Mouse (Mus musculus): ENCODE data around the gene Ptges3. TPM values are rescaled to one million over a fixed set of nuclear protein-coding genes. Genes with fewer than 3 reads are reported as not detected.
"Not testable (repeated sequence)": the region's sequence is repeated elsewhere in the genome, so short reads cannot be mapped to it uniquely, and the experiment has no call there.

Gene Ptges3
- total RNA-seq (2015; ENCODE audit: low replicate concordance) (44.0 and 46.6 TPM in 2 replicates), total RNA-seq (2017; ENCODE audit: low replicate concordance) (65.1 and 65.8 TPM in 2 replicates)

- peak; percentile 80 for ATAC-seq (replicated peaks; ENCODE audit: low FRiP score, poor library complexity, severe bottlenecking)
These were observed at the start of gene Ptges3 for GRCm38 (mm10) chr10:128058601-128059151. TSS of gene Ptges3 (plus strand) at chr10:128058954.

GRCm38 (mm10) chr10:128009735-128010134 is 49.0 kb upstream of the Ptges3 start:
- no peak for ATAC-seq (replicated peaks; ENCODE audit: low FRiP score, poor library complexity, severe bottlenecking)

DNA sequence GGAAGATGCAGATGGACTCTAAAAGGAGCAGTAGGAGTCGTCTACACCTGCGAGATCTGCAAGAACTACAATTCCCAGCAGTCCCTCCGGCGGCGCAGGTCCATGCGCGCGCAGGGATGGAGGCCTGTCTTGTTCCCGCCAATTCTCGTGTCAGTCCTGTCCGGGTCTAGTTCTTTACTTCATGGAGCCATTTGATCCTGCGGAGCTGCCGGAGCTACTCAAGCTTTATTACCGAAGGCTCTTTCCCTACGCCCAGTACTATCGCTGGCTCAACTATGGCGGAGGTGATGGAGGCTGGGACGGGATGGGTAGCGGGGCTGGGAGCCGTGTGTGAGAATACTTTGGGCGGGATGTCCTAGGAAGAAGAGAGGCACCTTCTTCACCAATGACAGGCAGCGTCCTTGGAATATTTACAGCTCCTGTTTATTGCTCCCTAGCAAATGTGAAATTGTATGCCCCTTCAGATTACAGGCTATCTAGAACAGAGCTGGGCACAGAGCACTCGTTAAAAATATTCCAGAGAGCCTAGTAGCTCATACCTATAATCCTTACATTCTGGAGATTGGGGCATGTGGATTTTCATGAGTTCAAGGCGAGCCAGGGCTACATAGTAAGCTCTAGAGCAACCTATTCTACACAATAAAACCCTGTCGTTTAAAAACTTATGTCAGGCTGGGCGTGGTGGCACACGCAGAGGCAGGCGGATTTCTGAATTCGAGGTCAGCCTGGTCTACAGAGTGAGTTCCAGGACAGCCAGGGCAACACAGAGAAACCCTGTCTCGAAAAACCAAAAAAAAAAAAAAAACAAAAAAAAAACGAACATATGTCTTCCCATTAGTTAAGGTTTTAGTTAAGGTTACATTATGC is 43.5 kb upstream of the Ptges3 start, which contains the start of gene Prim1:
Gene Prim1 (plus strand): TSS at position 101 of the 867 bp plus-strand sequence.
- peak; percentile 98 for ATAC-seq (replicated peaks; ENCODE audit: low FRiP score, poor library complexity, severe bottlenecking)

DNA sequence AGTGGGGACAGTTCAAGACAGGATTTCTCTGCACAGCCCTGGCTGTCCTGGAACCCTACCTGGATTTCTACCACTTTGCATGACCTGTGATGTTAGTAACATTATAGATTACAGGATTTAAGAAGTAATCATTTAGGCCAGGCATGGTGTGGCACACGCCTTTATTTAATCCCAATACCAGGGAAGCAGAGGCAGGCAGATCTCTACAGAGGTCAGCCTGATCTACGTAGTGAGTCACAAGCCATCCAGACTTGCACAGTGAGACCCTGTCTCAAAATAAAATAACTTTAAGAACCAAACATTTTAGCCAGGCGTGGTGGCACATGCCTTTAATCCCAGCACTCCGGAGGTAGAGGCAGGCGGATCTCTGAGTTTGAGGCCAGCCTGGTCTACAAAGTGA is 36.6 kb upstream of the Ptges3 start:
- no peak for ATAC-seq (replicated peaks; ENCODE audit: low FRiP score, poor library complexity, severe bottlenecking)

DNA sequence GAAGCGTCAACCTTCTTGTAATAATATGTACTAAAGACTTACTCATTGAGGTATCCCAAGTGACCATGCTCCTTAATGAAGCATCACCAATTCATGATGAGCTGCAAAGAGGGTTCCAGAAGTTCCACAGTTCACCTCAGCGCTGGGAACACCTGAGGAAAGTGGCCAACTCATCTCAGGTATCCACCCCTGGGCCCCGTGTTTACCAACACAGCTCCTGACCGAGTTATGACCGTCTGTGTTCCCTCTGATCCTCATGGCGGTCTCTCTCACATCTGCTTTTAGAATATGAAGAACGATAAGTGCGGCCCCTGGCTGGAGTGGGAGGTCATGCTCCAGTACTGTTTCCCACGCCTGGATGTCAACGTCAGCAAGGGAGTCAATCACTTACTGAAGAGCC is 35.3 kb upstream of the Ptges3 start:
- no peak for ATAC-seq (replicated peaks; ENCODE audit: low FRiP score, poor library complexity, severe bottlenecking)

GRCm38 (mm10) chr10:128029931-128030330 is 28.8 kb upstream of the Ptges3 start:
- no peak for ATAC-seq (replicated peaks; ENCODE audit: low FRiP score, poor library complexity, severe bottlenecking)

GRCm38 (mm10) chr10:128030860-128031259 is 27.9 kb upstream of the Ptges3 start:
- ATAC-seq (replicated peaks; ENCODE audit: low FRiP score, poor library complexity, severe bottlenecking), result no peak

GRCm38 (mm10) chr10:128036746-128037425 is 21.9 kb upstream of the Ptges3 start:
- 0 out of 2 replicates have a peak, but pooled peaks have one; percentile 14 for ATAC-seq (replicated peaks; ENCODE audit: low FRiP score, poor library complexity, severe bottlenecking)

- no peak for ATAC-seq (replicated peaks; ENCODE audit: low FRiP score, poor library complexity, severe bottlenecking)
These were observed 20.8 kb upstream of the Ptges3 start for GRCm38 (mm10) chr10:128037921-128038320.

GRCm38 (mm10) chr10:128039167-128039566 is 19.6 kb upstream of the Ptges3 start:
- 0 out of 2 replicates have a peak, but pooled peaks have one; percentile 36 for ATAC-seq (replicated peaks; ENCODE audit: low FRiP score, poor library complexity, severe bottlenecking)

GRCm38 (mm10) chr10:128039858-128040257 is 18.9 kb upstream of the Ptges3 start:
- no peak for ATAC-seq (replicated peaks; ENCODE audit: low FRiP score, poor library complexity, severe bottlenecking)

DNA sequence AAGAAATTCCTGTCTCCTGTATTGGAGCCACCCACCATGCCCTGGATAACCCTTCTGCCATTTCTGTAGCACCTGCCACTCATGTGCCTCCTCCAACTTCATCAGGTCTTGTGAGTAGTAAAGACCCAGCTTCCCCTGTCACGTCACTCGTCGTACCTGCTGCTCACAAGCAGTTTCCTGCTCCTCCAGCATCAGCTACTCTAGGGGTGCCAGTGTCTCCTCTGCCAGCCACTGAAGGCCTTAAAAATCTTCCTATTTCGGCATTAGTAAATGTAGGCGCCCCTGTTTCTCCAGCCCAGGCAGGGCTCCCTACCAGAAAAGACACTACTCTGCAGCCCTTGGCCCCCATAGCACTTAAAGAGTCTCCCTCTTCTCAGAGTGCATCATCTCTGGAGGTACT is 18.5 kb upstream of the Ptges3 start:
- no peak for ATAC-seq (replicated peaks; ENCODE audit: low FRiP score, poor library complexity, severe bottlenecking)

- ATAC-seq (replicated peaks; ENCODE audit: low FRiP score, poor library complexity, severe bottlenecking), result no peak
These were observed 17.1 kb upstream of the Ptges3 start for GRCm38 (mm10) chr10:128041636-128042035.

DNA sequence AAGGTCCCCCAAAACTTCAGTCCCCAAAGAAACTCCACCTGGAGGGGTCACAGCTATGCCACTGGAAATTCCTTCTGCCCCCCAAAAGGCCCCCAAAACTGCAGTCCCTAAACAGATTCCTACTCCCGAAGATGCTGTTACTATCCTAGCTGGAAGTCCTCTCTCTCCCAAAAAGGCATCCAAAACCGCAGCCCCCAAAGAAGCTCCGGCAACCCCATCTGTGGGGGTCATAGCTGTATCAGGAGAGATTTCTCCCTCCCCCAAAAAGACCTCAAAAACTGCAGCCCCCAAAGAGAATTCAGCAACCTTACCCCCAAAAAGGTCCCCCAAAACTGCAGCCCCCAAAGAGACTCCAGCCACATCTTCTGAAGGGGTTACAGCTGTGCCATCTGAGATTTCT is 16.3 kb upstream of the Ptges3 start:
- ATAC-seq (replicated peaks; ENCODE audit: low FRiP score, poor library complexity, severe bottlenecking), result no peak

DNA sequence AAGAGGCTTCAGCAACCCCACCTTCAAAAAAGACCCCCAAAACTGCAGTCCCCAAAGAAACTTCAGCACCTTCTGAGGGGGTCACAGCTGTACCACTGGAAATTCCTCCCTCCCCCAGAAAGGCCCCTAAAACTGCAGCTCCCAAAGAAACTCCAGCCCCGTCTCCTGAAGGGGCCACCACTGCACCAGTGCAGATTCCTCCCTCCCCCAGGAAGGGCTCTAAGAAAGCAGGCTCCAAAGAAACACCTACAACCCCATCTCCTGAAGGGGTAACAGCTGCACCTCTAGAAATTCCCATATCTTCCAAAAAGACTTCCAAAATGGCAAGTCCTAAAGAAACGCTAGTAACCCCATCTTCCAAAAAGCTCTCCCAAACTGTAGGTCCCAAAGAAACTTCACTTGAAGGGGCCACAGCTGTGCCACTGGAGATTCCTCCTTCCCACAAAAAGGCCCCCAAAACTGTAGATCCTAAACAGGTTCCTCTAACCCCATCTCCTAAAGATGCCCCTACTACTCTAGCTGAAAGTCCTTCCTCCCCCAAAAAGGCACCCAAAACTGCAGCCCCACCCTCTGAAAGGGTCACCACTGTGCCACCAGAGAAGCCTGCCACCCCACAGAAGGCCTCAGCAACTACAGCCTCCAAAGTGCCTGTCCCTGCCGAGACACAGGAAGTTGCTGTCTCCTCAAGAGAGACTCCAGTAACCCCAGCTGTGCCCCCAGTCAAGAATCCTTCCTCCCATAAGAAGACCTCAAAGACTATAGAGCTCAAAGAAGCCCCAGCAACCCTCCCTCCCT is 15.5 kb upstream of the Ptges3 start:
- no peak for ATAC-seq (replicated peaks; ENCODE audit: low FRiP score, poor library complexity, severe bottlenecking)

- no peak for ATAC-seq (replicated peaks; ENCODE audit: low FRiP score, poor library complexity, severe bottlenecking)
These were observed 10.6 kb upstream of the Ptges3 start for GRCm38 (mm10) chr10:128048157-128048556.

DNA sequence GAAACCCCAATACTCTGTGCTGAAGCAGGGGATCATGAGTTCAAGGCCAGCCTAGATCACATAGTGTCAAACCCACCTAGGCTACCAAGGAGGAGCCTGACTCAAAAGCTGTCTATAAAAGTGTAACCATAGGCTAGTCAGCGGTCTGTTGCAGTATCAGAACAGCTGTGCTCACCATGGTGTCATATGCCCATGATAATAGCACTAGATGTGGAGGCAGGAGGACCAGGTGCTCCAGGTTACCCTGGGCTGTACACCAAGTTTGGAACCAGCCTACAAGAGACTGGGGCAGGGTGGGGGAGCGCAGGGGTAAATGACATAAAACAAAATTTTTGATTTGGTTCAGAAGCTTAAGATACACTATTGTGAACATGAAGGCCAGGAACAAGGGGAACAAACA is 9.0 kb upstream of the Ptges3 start:
- ATAC-seq (replicated peaks; ENCODE audit: low FRiP score, poor library complexity, severe bottlenecking), result no peak

GRCm38 (mm10) chr10:128050355-128050754 is 8.4 kb upstream of the Ptges3 start:
- ATAC-seq (replicated peaks; ENCODE audit: low FRiP score, poor library complexity, severe bottlenecking), result no peak

DNA sequence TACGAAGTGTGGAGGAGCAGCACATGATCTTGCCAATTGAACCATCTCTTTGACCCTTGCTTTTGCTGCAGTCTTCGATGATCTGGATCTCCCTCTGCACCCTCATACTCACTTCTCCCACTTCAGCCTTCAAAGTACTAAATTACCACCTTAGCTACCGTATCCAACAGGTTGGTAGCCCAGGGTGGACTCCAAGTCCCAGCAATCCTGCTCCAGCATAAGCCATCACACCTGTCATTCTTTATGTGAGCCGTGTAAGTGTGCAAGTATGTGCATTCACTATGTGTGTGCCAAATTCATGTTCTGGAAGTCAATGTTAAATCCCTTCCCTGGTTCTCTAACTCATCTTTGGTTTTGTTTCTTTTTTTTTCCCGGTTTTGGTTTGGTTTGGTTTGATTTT is 7.2 kb upstream of the Ptges3 start:
- no peak for ATAC-seq (replicated peaks; ENCODE audit: low FRiP score, poor library complexity, severe bottlenecking)

- not testable (repeated sequence) for ATAC-seq (replicated peaks; ENCODE audit: low FRiP score, poor library complexity, severe bottlenecking)
These were observed 6.6 kb upstream of the Ptges3 start for GRCm38 (mm10) chr10:128052136-128052535.

Measured in erythroblast, adult 5-6 weeks (primary cell).